Mouse (Mus musculus): ENCODE results near the gene Fzd7. TPM values are rescaled to one million over a fixed set of nuclear protein-coding genes. Genes with fewer than 3 reads are reported as not detected.

Fzd7 gene
- polyA plus RNA-seq, 1 experiment from 2014 or later, result 12.7 TPM

GRCm38 (mm10) chr1:59523378-59523958 is 41.2 kb downstream of the Fzd7 start:
- Histone ChIP-seq H3K27me3 (ENCODE audit: control insufficient read depth, insufficient read depth, low read length) (no peaks in the 10 kb centered on the region), H3K36me3 (ENCODE audit: control insufficient read depth, insufficient read depth, low read length) (no peaks in the 10 kb centered on the region), H3K27ac (ENCODE audit: low read depth, low read length) (no peak overlapping the region), H3K9me3 (ENCODE audit: control insufficient read depth, low read length) (no peaks in the 10 kb centered on the region), H3K9ac (ENCODE audit: low read length) (no peak overlapping the region), H3K4me2 (ENCODE audit: low read depth, low read length, severe bottlenecking) (no peak overlapping the region), H3K4me1 (replicated peaks; ENCODE audit: control insufficient read depth, insufficient read depth, low read length) (peaks cover 12% of the 10 kb centered on the region; the same call in 1 of the 2 replicates), H3K4me3 (ENCODE audit: low read depth, low read length) (no peak overlapping the region)
- no peak for DNase-seq (ENCODE audit: low spot score)
- ATAC-seq (replicated peaks; ENCODE audit: low FRiP score), result no peak
- WGBS, result 43% methylated on average over 5 of the region's 5 CpGs

- no peak overlapping the region for H3K4me3 ChIP-seq (ENCODE audit: low read depth, low read length)
- H3K36me3 ChIP-seq (ENCODE audit: control insufficient read depth, insufficient read depth, low read length), result no peaks in the 10 kb centered on the region
- H3K4me2 ChIP-seq (ENCODE audit: low read depth, low read length, severe bottlenecking), result no peak overlapping the region
- DNase-seq (ENCODE audit: low spot score) (no peak), ATAC-seq (replicated peaks; ENCODE audit: low FRiP score) (peak; percentile 46; the same call in 1 of the 2 replicates)
- no peaks in the 10 kb centered on the region for H3K27me3 ChIP-seq (ENCODE audit: control insufficient read depth, insufficient read depth, low read length)
- WGBS, result 47% methylated on average over 2 of the region's 2 CpGs
- no peak overlapping the region for H3K27ac ChIP-seq (ENCODE audit: low read depth, low read length)
- peaks cover 10% of the 10 kb centered on the region; the same call in 1 of the 2 replicates for H3K4me1 ChIP-seq (replicated peaks; ENCODE audit: control insufficient read depth, insufficient read depth, low read length)
- no peak overlapping the region for H3K9ac ChIP-seq (ENCODE audit: low read length)
- H3K9me3 ChIP-seq (ENCODE audit: control insufficient read depth, low read length), result no peaks in the 10 kb centered on the region
Measured at GRCm38 (mm10) chr1:59524071-59524470, 41.8 kb downstream of the Fzd7 start.

GRCm38 (mm10) chr1:59524759-59525158 is 42.5 kb downstream of the Fzd7 start:
- ATAC-seq (replicated peaks; ENCODE audit: low FRiP score) (no peak), DNase-seq (ENCODE audit: low spot score) (no peak)
- no peak overlapping the region for H3K9ac ChIP-seq (ENCODE audit: low read length)
- H3K36me3 ChIP-seq (ENCODE audit: control insufficient read depth, insufficient read depth, low read length), result no peaks in the 10 kb centered on the region
- no peak overlapping the region for H3K27ac ChIP-seq (ENCODE audit: low read depth, low read length)
- H3K9me3 ChIP-seq (ENCODE audit: control insufficient read depth, low read length), result no peaks in the 10 kb centered on the region
- peaks cover 8% of the 10 kb centered on the region; the same call in 1 of the 2 replicates for H3K4me1 ChIP-seq (replicated peaks; ENCODE audit: control insufficient read depth, insufficient read depth, low read length)
- H3K4me2 ChIP-seq (ENCODE audit: low read depth, low read length, severe bottlenecking), result no peak overlapping the region
- 68% methylated on average over 3 of the region's 3 CpGs for WGBS
- no peak overlapping the region for H3K4me3 ChIP-seq (ENCODE audit: low read depth, low read length)
- no peaks in the 10 kb centered on the region for H3K27me3 ChIP-seq (ENCODE audit: control insufficient read depth, insufficient read depth, low read length)

GRCm38 (mm10) chr1:59527219-59527618 is 45.0 kb downstream of the Fzd7 start:
- no peak overlapping the region for H3K4me3 ChIP-seq (ENCODE audit: low read depth, low read length)
- DNase-seq (ENCODE audit: low spot score) (no peak), ATAC-seq (replicated peaks; ENCODE audit: low FRiP score) (no peak)
- no peaks in the 10 kb centered on the region for H3K9me3 ChIP-seq (ENCODE audit: control insufficient read depth, low read length)
- no peak overlapping the region for H3K4me2 ChIP-seq (ENCODE audit: low read depth, low read length, severe bottlenecking)
- H3K4me1 ChIP-seq (replicated peaks; ENCODE audit: control insufficient read depth, insufficient read depth, low read length), result peaks cover 6% of the 10 kb centered on the region; the same call in 1 of the 2 replicates
- H3K36me3 ChIP-seq (ENCODE audit: control insufficient read depth, insufficient read depth, low read length), result no peaks in the 10 kb centered on the region
- no peak overlapping the region for H3K27ac ChIP-seq (ENCODE audit: low read depth, low read length)
- H3K27me3 ChIP-seq (ENCODE audit: control insufficient read depth, insufficient read depth, low read length), result no peaks in the 10 kb centered on the region
- H3K9ac ChIP-seq (ENCODE audit: low read length), result no peak overlapping the region
- 91% methylated on average over 6 of the region's 6 CpGs for WGBS

GRCm38 (mm10) chr1:59534976-59535810 is 53.0 kb downstream of the Fzd7 start:
- Histone ChIP-seq H3K9ac (ENCODE audit: low read length) (0 out of 2 replicates have a peak overlapping the region, but pooled peaks have one; percentile 3), H3K4me3 (ENCODE audit: low read depth, low read length) (no peak overlapping the region), H3K4me1 (replicated peaks; ENCODE audit: control insufficient read depth, insufficient read depth, low read length) (peaks cover 12% of the 10 kb centered on the region), H3K27me3 (ENCODE audit: control insufficient read depth, insufficient read depth, low read length) (no peaks in the 10 kb centered on the region), H3K4me2 (ENCODE audit: low read depth, low read length, severe bottlenecking) (no peak overlapping the region), H3K27ac (ENCODE audit: low read depth, low read length) (peak overlapping the region; percentile 70), H3K36me3 (ENCODE audit: control insufficient read depth, insufficient read depth, low read length) (no peaks in the 10 kb centered on the region), H3K9me3 (ENCODE audit: control insufficient read depth, low read length) (no peaks in the 10 kb centered on the region)
- 21% methylated on average over 5 of the region's 5 CpGs for WGBS
- DNase-seq (ENCODE audit: low spot score) (peak; percentile 73), ATAC-seq (replicated peaks; ENCODE audit: low FRiP score) (peak; percentile 93)

Other genes starting within 250 kb of the Fzd7 start
- gene Als2, start 245.2 kb upstream of the Fzd7 start, polyA plus RNA-seq (2014; fragmentation: Nextera tagmentation; extraction: Ambion mirVana), result 19.8 and 21.4 TPM in 2 replicates
- 0.43 and 0.60 TPM in 2 replicates for gene Cdk15, start 225.5 kb upstream of the Fzd7 start, polyA plus RNA-seq (2014; fragmentation: Nextera tagmentation; extraction: Ambion mirVana)
- 0.85 and 0.99 TPM in 2 replicates for gene Gm973, start 33.8 kb downstream of the Fzd7 start, polyA plus RNA-seq (2014; fragmentation: Nextera tagmentation; extraction: Ambion mirVana)
- gene Sumo1, start 188.4 kb downstream of the Fzd7 start, polyA plus RNA-seq (2014; fragmentation: Nextera tagmentation; extraction: Ambion mirVana), result 507 and 560 TPM in 2 replicates
- gene Nop58, start 202.5 kb downstream of the Fzd7 start, polyA plus RNA-seq (2014; fragmentation: Nextera tagmentation; extraction: Ambion mirVana), result 283 and 311 TPM in 2 replicates